Mouse (Mus musculus): ENCODE measurements around the gene Heg1. TPM values are rescaled to one million over a fixed set of nuclear protein-coding genes. Genes with fewer than 3 reads are reported as not detected.

Gene Heg1
- total RNA-seq, 2 experiments from 2014 or later, result 50.3 to 76.7 TPM

DNA sequence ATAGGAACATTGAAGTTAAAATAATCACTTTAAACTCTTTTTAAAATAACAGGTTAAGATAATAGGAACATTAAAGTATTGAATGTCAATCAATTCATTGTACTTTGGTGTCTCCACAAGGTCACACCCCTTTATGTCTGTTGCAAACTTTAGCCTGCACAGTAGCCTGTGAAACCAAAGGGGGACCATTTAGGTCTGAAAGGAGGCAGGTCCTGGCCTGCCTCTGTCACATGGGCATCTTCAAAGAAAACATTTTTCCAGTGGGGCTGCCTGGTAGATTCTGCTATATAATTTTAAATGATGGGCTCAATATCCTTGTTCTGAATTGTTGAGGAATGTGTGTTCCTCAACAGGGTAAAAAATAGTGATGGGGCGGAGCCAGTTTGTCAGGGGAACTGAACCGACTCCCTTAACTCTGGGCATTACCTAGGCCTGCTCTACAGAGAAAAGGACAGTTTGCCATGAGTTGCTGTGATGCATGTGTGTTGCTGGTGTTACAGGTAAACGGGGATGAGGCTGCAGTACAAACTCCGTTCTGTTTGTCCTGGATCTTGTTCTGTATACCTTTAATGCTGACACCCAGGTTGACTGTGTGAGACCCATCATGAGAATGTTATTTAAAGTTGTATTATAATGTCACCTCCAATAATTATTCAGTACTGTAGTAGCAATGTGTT, 86.7 kb downstream of the Heg1 start:
- no peak for DNase-seq

DNA sequence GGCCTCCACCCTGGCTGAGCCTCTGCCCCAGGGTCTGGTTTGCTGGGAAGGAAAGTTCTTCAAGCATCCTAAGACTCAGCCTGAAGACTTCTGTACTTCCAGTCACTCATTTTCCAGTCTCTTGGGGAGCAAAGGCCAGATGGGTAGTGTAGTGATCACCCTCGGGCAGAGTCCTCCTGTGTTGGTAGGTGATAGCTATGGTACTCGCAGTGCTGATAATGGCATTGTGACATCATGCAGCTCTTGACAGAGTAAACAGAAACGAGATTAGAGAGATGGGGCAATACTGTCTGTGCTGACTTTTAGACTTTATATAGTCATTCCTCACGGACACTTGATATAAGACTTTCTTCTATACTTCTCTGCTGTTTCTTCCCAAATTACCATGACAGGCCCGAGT, 88.6 kb downstream of the Heg1 start:
- no peak for DNase-seq

DNA sequence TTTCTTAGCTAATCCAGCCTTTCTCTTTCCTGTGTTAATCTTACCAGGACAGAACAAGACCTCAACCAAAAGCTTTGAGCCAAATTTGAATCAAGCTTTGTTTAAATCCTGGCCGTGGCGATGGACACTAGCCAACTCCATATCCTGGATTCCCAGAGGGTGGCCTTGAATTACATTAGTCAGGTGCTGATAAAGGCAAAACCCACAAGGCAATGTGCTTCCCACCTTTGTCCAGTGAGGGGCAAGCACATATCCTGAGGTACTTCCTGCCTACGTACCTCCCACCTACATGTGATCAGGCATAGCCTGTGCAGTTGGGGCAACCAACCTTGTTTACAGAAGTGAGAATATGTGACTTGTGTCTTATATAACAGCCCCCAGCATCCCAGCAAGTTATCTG, 90.8 kb downstream of the Heg1 start:
- peak; percentile 48 to 51 for DNase-seq

DNA sequence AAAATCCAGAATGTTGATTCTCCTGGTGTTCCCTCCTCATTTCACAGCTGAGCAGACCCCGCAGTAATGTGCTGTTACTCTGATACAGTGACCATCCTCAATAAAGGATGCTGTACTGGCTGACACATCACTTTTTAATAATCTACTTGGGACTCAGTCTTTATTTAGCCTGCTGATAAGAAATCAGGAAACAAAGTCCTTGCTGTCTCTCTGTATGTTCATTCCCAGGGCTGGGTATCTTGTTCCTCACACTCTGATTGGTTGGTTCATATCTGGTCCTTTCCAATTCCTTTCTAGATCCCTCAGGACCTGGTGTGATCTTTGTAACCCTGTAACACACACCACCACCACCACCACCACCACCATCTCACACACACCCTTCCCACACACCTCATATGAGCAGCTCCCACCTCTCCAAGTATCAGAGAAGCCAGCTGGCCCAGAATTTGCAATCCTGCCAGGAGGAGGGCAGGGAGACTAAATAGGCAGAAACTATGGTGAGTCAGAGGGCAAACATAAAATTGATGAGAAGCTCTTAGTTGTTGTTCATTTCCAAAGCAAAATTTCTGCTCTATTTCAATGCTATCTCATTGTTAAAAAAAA, 91.7 kb downstream of the Heg1 start:
- peak; percentile 48 to 60 for DNase-seq

DNA sequence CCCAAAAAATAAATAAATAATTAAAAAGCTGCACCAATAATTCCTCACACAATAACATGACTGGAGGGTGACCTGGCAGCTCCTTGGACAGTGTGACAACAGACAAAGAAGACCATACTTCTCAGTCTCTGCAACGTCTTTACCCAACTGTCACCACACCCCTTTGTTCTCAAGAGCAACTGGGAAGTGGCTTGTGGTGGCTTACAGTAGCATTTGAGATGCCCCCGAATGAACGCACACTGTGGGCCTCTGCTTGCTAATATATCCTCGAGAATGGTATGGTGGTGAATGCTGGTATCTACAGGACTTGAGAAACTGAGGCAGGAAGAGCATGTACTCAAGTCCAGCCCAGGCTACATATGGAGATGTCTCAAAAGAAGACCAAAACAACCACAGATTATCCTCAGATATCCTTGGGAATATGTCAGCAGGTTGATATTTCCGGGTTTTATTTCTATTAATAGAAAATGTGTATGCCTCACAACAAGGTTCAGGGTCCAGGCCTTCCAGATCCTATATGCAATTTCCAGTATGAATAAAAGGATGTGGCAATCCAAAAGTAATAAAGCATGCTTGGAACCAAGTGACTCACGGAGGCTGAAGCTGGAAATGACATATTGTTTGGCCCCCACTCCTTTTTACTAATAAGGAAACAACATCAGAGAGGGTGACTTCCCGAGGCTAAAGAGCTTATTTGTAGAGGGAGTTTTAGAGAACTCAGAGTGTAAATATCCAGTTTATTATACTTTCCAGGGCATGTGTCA, 92.8 kb downstream of the Heg1 start:
- DNase-seq, result no peak

DNA sequence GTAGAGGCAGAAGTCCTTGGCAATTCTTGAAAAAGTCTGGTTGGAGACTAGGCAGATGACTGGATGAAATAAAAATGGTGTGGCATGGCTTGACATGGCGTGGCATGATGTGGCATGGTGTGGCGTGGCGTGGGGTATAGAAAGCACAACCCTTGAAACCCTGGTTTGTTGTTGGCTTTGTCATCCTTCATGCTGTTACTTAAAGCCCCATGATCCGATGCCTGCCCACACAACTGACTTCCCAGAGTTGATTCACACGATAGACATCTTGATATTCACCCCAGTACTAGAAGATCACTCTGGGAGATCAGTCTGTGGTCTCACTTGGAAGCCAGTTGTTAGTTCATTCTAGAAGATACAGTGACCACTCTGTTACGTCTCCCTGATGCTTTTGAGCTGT, 93.4 kb downstream of the Heg1 start:
- no peak for DNase-seq

DNA sequence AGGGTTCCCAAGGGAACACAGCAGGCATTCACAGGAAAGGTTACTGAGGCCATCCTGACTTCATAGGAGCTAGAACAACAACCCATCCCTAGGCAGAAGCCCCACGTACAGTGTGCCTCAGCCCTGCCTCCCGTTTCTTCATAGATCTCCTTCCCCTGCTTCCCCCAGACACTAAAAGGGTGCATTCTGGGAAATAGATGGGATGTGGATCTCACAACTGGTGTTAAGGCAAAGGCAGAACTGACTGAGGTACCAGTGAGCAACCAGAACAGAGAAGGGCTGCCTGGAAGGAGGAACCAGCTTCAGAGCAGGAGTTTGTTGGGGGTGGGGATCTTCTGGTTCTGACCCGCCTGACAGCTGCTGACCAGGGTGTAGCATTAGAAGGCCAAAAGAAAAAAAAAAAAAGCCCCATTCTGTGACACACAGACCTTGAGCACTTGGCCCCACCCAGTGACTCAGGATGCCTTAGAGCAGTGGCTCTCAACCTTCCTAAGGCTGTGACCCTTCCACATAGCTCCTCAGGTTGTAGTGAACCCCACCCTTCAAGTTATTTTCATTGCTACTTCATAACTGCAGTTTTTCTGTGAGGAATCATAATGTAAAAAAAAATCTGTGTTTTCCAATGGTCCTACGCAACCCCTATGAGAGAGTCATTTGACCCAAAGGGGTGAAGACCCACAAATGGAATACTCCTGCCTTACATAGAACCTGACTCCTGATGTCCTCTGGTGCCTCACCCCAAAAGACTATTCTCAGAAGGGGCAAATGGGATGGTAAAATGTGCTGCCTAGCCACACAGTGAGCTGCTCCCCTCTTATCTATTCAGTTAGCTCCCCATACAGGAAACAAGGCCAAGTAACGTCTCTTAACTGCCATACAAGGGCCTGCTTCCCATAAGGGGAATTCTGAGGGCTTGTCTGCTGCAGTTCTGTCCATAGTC, 97.9 kb downstream of the Heg1 start:
- peak; percentile 73 to 75 for DNase-seq

DNA sequence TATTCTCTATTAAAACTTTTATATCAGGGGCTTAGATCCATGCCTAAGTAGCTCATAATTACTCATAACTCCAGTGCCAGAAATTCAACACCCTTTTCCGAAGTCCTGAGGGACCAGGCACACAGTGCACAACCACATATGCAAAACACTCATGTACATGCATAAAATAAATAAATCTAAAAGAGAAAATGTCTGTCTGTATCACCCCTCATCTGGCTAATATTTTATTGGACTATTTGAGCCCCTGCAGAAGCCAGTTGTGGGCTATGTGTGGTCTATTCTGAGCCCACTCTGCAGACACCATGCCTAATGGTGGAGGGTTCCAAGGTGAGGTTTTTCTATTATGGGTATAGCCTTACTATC, 98.5 kb downstream of the Heg1 start:
- no peak for DNase-seq

DNA sequence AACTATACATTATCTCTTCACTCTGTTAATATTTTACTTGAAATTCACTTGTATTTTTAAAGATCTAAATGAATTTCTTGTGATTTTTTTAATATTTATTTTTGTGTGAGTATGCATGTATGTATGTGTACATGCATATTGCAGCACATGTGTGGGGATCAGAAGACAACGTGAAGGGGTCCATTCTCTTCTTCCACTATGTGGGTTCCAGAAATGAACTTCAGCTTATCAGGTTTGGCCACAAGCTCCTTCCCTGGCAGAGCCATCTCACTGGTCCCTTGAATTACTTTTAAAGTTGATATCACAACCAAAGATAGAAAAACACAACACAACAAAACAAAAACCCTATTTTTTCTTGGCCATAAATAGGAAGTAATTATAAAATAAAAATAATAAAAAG, 100.4 kb downstream of the Heg1 start:
- no peak for DNase-seq

DNA sequence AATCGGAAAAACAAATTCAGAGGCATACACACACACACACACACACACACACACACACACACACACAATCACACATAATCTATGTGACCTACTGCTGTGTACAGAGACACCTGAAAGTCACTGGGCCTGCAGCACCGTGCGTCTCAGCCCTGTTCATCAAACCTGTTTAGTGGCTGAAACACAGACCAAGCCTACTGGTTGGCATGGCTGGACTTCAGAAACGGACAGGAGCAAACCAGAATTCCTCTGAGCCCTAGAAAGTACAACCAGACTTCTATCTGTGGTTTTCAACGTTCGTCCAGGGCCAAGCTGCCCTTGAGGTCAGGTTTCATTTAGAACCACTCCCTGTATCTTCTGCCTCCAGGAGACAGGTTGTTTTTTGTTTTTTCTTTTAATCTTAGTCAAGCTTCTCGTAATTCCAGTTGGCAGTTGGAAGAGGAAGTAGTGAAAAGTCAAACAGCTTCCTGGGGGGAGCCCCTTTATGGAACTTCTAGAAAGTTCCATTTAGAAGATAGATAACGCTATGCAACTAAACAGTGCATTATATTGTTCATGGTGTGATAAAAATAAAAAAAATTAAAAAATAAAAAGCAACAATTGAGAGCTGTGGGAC, 101.0 kb downstream of the Heg1 start:
- DNase-seq, result no peak

DNA sequence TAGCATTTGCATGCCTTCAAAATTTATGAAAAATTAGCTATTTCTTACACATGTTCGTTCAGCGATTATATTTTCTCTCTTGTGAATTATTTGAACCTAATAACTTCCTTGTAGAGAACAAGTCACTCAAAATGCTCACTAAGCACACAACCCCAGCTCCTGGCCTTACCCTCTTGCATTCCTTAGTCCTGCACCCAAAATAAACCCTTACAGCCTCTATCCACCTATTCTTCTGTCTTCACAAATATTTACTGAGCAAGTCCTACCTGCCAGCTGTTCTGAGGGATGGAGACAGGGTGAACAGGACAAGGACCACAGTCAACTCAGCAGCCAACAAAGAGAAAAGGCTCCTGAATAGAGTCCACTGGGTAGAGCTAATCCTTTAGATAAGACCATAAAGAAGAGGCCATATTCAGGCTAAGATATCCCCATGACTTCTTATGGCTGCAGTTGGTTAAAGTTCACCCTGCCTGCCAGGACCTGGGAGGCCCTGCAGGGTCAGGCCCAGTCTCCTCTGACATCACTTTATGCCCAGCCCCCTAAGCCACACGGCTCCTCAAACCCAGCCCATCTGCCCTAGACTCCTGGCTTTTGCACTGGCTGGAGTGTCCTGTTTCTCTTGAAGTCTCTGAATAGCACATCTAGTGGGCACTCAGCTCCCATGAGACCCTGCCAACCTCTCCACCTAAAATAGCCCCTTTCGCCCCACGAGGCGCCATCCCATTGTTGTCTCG, 102.7 kb downstream of the Heg1 start:
- DNase-seq, result no peak

DNA sequence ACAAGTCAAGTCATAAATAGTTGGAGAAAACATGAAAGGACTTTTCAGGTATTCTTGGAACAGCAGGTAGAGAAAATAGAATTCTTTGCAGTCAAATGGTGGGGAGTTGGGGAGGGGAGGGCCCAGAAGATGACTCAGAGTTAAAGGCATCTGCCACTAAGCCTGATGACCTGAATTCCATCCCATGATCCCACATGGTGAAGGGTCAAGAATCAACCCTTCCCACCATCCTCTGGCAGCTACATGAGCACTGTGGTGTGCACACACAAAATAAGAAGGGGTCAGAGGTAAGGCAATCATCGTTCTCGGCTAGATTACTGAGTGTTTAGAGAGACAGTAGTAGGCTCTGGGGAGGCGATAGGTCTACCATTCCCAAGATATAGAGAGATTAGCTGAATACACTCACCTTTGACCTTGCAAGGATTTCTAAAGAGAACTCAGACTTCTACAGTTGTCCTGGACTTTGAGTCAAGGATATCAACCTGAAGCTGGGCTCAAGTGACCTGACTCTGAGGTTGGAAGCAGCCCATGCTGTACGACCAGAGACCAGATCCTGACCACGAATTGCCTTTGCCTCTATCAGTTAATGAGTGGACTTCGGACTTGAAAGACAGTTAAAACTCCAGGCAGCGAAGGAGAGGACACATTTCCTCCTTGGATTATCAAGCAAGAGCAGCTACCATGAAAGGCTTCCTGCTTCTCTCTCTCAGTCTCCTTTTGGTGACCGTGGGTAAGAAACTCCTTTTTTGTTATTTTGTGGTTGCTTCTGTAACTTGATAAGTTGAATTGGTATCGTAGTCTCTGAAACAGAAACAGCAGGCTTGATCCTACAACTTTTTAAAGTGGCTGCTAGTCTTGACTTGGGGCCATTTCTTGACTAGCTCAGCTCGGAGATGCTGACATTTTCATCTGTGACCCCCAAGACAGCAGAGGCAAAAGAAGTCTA, 109.9 kb downstream of the Heg1 start, which contains the start of gene Muc13:
Gene Muc13, plus strand, starts transcription at position 192 of the 946 bp plus-strand sequence.
- no peak for DNase-seq

DNA sequence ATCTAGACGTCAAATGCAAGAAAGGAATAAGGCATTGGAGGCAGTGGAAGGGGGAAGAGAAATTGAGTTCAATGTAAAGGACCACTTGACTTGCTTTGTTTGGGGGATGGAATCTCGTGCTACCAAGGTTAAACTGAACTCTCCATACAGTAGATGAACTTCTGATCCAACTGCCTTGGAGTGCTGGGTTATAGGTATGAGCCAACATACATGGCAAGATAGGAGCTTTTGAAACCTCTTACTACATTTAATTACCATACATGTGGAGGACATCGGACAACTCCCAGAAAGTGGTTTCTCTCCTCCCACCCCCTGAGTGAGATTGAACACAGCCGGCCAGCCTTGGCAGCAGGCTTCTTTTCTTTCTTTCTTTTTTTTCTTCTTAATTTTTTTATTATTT, 110.9 kb downstream of the Heg1 start:
- DNase-seq, result no peak

DNA sequence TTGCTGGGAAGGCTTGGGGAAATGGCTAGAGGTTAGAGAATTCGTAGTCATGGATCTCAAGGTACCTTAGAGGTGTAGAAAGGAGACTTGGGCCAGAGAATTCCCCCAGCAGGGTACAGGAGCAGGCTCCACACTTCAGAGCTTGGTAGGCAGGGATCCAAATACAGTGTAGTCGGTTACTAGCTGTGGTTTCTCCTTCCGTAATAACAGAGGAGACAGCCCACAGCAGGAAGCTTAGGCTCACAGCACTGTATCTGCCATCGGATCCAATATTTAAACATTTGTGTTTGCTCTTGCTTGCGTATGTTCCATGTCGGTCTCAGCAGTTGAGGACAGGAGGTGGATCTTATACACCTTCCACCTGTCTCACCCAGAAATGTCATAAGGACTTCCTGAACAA, 111.7 kb downstream of the Heg1 start:
- DNase-seq, result no peak

DNA sequence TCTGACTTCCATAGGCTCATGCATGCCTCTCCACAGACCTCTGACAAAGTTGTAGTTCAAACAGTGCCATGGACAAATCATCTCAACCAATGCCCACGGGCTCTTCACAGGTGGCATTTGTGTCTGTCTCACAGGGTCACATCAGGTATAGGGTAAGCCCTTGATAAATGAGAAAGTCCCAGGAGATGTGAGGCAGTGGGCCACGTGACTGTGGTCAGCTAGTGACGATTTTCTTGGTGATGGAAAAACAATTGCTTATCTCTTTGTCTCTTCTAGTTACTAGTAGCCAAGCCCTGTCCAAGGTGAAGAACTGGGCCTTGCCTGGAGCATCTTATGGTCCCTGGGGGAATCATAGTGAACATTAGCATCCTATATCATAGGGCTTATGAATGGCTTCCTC, 112.6 kb downstream of the Heg1 start:
- DNase-seq, result no peak

DNA sequence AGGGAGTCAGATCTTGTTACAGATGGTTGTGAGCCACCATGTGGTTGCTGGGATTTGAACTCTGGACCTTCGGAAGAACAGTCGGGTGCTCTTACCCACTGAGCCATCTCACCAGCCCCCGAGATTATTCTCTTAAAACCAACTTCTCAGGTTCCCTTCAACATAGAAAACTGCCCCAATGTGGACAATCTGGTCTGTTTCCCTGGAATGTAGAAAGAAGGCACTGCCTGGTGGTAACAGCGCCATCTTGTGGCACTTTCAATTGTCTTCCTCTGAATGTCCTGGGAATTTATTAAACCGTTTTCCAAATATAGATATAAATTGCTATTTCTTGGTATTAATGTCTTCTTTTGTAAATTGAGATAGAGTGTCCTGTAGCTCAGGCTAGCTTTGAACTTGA, 113.7 kb downstream of the Heg1 start:
- DNase-seq, result peak; percentile 70

DNA sequence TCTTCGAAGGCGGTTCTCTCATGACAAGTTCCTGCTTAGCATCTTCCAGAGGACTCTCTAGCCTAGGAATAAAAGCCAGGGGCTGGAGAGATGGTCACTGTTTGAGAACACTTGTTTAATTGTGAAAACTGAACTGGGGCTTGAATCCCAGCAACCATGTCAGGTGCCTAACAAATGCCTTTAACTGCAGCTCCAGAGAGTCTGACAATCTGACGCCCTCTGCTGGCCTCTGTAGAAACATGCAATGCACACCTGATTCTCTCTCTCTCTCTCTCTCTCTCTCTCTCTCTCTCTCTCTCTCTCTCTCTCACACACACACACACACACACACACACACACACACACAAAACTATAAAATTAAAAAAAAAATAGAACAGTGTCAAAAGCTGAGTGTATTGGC, 125.8 kb downstream of the Heg1 start:
- DNase-seq, result no peak

DNA sequence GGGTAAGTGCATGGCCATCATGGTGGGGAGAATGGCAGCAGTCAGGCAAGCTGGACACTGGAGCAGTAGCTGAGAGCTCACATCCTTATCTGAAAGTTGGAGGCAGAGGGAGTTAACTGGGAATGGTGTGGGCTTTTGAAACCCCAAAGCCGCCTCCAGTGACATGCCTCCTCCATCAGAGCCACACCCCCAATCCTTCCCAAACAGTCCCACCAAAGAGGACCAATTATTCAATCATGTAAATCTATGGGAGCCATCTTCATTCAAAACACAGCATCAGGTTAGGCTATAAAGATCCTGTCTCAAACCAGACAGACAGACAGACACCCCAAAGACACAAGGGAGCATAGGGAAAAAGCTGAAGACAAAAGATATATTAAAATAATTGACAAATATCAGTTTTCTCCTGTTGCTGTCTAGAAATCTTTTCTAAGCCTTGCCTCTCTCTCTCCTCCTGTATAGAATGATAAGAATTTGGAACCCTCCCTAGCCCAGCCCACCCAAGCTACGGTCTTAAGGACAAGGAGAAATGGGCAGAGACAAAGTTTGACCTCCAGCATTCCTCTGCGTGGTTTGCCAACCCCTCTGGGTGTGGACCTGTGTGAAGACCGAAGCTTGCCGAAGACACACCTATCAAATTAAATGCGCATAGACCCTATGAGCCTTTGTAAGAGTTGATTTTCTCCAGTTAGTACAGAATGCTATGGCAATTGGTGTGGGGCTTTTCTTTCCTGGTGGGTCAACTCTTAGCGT, 134.4 kb downstream of the Heg1 start:
- DNase-seq, result no peak

Data from adrenal gland, postnatal 36 days (tissue).